Mouse (Mus musculus) urinary bladder, adult 2 months (tissue): ENCODE results near the gene Anxa8. TPM values are rescaled to one million over a fixed set of nuclear protein-coding genes. Genes with fewer than 3 reads are reported as not detected.
A peak's percentile ranks its signal among the peaks of the same experiment; 100 is the strongest.

Experiments used
- DNase-seq: peaks from one replicate; pipeline ENCODE4 v3.0.0; 2022; ENCODE audit warnings: low spot score
- polyA plus RNA-seq: library from polyadenylated mRNA; depleted of rRNA; stranded (reverse); fragments of >200 nt; gene quantifications from 2 replicates; pipeline ENCODE4 v1.2.3, GENCODE M21; 2012; rRNA removed

The Anxa8 gene
- polyA plus RNA-seq, 1 experiment, result 39.5 TPM

DNA sequence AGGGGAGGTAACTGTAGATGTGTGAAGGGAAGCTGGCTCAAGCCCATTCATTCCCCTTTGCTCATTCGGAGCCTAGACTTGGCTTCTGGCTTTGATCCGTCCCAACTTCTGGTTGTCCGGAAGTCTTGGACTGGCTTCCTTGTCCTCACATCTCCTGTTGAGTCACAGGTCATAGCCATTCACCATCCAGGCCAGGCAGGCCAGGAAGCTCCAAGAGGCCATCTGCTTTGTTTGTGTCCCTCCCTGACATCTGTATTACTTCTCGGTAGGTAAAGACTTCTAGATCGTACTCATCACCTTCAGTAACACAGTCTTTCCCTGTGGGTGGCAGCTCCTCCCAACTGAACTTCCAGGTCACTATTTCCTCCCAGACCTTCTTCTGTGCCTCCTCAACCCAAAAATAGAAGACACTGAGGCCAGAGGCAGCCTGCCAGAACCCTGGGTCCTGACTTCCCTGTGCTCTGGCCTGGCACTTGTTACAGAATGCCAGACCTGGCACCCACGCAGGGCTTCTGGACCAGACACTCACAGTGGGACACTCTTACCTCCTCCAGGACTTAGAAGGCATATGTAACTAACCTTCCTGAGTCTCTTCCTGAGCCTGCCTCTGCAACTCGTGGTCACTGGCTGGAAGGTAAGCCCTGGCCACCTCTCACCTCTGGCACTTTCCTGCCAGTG lies 33.4 kb downstream of the Anxa8 start:
- DNase-seq, result no peak

DNA sequence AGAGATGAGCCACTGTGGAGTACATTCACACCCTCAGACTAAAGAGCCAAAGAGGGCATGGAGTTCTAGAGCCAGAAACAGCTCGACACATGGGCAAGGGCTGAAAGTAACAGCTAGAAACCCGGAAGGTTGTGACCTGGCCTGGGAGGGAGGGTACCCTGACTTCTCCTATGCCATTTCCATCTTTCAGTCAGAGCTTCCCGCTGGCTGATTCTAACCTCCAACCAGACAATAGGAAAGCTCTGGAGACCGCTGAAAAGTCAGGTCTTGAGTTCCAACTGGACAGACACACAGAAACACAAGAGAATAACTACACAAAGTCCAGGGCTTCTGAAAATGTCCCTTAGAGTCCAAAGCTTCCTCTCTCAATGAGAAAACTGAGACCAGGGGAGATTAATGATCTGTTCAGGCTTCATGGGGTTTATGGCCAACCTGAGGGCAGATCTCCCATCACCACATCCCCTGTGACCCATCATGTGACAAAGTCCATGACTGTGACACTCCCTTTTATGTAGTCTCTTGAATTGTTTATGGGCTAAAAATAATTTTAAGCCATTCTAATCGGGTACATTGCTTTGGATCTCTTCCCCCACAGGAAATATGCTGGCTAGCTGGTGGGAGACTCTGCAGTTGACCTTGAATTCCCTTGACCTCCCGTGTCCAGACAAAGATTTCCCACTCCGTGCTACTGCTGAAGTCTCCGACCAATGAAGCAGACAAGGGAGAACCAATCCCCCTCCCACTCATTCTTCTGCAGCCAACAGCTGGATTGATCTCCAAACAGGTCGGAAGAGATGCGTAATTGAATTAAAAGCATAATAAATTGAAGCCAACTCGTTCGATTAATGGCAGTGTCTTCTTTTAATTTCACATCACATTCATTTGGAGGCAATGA lies 34.5 kb downstream of the Anxa8 start:
- DNase-seq, result no peak

DNA sequence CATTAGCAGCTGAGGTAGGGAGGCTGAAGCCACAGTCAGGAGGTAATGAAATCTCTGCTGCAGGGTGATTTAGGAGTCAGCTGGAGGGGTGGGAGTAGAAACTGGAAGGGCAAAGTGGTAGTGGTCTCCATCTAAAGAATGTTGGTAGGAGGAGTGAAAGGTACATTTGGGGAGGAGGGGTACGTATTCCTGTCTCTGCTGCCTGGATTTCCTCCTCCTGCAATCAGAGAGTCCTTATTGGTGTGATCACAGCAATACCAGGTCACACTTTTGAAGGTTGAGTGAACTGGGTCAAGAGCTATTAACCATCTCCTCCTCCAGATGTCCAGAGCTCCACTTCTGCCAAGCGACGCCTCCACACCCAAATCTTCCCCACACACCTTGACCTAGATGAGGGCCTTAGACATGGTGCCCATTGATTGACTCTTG lies 35.2 kb downstream of the Anxa8 start:
- no peak for DNase-seq

DNA sequence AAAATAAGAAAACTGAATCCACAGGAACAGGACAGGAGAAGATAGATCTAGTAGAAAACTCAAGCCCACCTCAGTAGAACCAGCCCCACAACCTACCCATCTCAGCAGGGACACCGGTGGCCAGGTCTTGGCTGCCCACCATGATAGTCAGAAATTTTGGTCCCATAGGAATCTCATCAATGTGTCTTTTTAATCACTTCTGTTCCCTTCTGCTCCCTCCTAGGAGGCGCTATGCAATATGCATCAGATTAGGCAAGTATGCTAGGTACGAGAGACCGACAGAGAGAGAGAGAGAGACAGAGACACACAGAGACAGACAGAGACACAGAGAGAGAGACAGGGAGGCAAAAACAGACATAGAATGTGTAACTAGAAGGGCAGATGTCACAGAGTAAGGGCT lies 35.9 kb downstream of the Anxa8 start:
- DNase-seq, result no peak

DNA sequence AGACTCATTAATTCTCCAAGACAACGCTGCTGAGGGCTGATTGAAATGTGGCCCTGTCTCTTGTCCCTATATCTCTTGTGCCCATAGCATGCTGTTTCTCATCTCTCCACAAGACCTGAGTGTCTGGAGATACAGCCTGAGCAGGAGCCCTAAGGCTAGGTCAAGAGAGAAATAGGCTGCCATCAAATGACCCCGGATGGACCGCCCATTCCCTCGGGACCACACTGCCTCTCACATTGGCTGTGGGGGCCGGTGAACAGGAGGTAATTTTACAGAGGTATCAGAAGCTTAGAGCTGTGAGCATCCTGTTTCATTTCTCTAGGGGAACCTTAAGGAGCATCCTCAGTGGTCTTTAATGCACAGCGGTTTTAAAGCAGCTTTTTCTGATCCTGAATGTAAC lies 45.4 kb downstream of the Anxa8 start:
- no peak for DNase-seq

DNA sequence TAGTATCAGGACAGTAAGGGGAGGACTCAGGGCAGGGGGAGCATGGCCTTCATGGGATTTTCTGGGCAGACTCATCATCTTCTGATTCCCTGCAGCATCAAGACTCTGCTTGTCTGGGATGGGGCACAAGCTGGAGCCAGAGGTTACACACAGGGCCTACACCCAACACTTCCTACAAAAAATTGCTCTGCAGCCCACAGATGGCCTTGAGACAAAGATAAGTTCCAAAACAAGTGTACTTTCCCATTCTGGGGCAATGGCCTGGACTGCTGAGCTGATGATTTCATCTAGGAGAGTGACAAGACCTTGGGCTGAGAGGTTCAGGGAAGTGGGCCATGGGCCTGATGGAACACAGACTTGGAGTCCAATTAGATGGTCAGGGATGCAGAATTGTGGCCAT lies 49.6 kb downstream of the Anxa8 start:
- DNase-seq, result no peak

DNA sequence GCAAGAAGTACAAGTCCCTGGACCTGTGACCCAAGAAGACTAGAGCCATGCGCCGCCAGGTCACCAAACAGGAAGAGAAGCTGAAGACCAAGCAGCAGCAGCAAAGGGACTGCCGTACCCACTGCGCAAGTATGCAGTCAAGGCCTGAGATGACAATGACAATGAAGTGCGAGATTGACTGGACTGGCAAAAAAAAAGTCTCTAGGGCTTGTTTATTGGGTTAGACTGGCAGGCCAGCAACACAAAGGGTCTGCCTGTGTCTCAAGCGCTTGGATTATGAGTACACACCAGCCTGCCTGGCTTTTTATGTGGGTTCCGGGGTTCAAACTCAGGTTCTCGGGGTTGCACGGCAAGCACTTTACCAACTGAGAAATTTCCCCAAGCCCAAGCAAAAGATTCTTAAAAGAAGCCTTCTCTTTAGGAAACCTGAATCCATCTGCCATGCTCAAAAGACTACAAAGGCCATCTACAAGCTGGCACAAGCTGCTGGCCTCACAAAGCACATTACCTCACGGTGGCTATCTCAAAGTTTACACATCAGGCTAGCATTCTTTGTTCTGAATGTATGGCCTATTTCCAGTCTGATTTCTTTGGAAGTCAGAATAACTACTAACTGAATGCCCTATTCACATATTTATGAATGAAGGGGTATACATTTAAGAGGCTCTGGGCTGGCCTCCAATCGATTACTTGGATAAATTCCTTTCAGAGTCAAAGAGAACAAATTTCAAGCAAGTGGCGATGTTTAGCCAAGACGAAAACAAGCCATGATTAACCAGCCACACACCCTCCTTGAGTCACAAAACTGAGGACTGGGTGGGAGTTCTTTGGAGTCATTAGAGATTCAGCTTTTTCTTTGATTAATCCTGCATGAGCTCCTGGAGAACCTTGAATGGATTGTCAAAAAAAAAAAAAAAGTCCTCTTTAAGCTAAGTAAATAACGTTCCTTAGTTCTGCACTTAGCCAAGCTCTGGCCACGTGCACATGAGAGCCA lies 54.2 kb downstream of the Anxa8 start:
- DNase-seq, result peak; percentile 4

DNA sequence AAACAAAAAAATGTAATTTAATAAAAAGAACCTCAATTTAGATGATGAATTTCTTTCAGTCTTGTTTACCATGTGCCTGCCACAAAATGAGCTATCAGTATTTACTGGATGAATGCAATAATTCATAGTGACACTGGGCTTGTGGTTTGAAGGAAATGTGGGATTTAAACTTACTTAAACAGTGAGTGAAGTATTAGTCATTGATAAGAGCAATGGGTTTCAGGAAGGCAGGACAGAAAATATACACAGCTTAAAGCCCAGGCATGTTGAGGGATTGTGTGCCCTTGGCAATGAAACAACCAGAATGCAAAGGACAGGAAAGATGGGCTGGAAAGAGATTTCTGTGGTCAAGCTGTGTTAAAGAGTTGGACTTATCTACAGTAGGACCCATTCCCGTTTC lies 56.5 kb downstream of the Anxa8 start:
- DNase-seq, result no peak

DNA sequence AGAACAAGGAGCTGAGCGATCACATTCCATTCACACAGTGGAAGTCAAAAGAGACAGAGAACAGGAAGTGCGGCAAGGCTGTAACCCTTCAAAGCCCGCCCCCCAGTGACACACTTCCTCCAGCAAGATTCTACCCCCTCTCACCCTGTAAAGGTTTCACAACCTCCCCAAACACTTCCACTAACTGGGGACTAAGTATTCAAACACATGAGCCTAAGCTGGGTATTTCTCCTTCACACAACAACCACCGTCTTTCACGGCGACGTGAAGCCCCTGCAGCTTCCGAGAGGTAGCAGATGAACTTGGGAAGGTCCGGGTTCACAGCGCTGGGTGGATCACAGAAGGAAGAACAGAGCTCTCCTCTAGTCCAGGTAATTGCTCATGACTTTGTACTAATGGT lies 57.1 kb downstream of the Anxa8 start:
- no peak for DNase-seq

Other genes with a start within 250 kb of the Anxa8 start
- gene Gdf10, start 162.4 kb upstream of the Anxa8 start, polyA plus RNA-seq, result 14.3 and 18.6 TPM in 2 replicates
- not detected in 2 replicates for gene Gdf2, start 144.9 kb upstream of the Anxa8 start, polyA plus RNA-seq
- gene Rbp3, start 132.0 kb upstream of the Anxa8 start, polyA plus RNA-seq, result not detected in 2 replicates
- gene Zfp488, start 107.2 kb upstream of the Anxa8 start, polyA plus RNA-seq, result 0.44 and 0.46 TPM in 2 replicates
- 0.32 and 0.38 TPM in 2 replicates for gene Gm30083, start 70.8 kb upstream of the Anxa8 start, polyA plus RNA-seq
- gene Gm5460, start 69.2 kb upstream of the Anxa8 start, polyA plus RNA-seq, result 0.03 and 0.12 TPM in 2 replicates
- gene Antxrl, start 33.3 kb upstream of the Anxa8 start, polyA plus RNA-seq, result not detected in 2 replicates
- 12.5 and 14.3 TPM in 2 replicates for gene A630023A22Rik, start 16.8 kb downstream of the Anxa8 start, polyA plus RNA-seq
- 25.1 and 34.7 TPM in 2 replicates for gene Npy4r, start 66.5 kb downstream of the Anxa8 start, polyA plus RNA-seq
- 0.30 and 0.72 TPM in 2 replicates for gene Gprin2, start 115.7 kb downstream of the Anxa8 start, polyA plus RNA-seq
- 10.6 and 13.7 TPM in 2 replicates for gene Syt15, start 133.6 kb downstream of the Anxa8 start, polyA plus RNA-seq
- 3.9 and 5.0 TPM in 2 replicates for gene Shld2, start 224.5 kb downstream of the Anxa8 start, polyA plus RNA-seq
- 115 and 123 TPM in 2 replicates for gene Glud1, start 224.7 kb downstream of the Anxa8 start, polyA plus RNA-seq